Mouse (Mus musculus) neural tube, embryonic 13.5 days (tissue): ENCODE results near the gene Sarm1. TPM values are rescaled to one million over a fixed set of nuclear protein-coding genes. Genes with fewer than 3 reads are reported as not detected.

Source experiments
- ATAC-seq: fragments of 200-750 bp; cut with Nextera tagmentation; 2 replicates; pipeline ENCODE4 v1.8.0; 2017; ENCODE audit warnings: low read depth, mild to moderate bottlenecking, moderate TSS enrichment, moderate library complexity
- H3K27ac ChIP-seq: fragments of 300-500 bp; sonication (generic); replicated peaks from 2 replicates; pipeline ENCODE4 v1.5.1; 2015; ENCODE audit warnings: moderate library complexity, mild to moderate bottlenecking, inconsistent platforms
- H3K27me3 ChIP-seq: fragments of 300-500 bp; sonication (generic); 2 replicates; pipeline ENCODE4 v1.6.1; 2015; ENCODE audit warnings: mild to moderate bottlenecking, inconsistent platforms
- H3K36me3 ChIP-seq: fragments of 300-500 bp; sonication (generic); 2 replicates; pipeline ENCODE4 v1.6.1; 2015; ENCODE audit warnings: mild to moderate bottlenecking, inconsistent platforms
- H3K4me1 ChIP-seq: fragments of 300-500 bp; sonication (generic); replicated peaks from 2 replicates; pipeline ENCODE4 v1.6.1; 2015; ENCODE audit warnings: inconsistent platforms
- H3K4me2 ChIP-seq: fragments of 300-500 bp; sonication (generic); 2 replicates; pipeline ENCODE4 v1.6.1; 2015; ENCODE audit warnings: inconsistent platforms, mild to moderate bottlenecking, moderate library complexity
- H3K4me3 ChIP-seq: fragments of 300-500 bp; sonication (generic); 2 replicates; pipeline ENCODE4 v1.5.1; 2015; ENCODE audit warnings: mild to moderate bottlenecking, inconsistent platforms
- H3K9ac ChIP-seq: fragments of 300-500 bp; sonication (generic); 2 replicates; pipeline ENCODE4 v1.6.1; 2015; ENCODE audit warnings: moderate library complexity, mild to moderate bottlenecking, inconsistent platforms
- H3K9me3 ChIP-seq: fragments of 300-500 bp; sonication (generic); 2 replicates; pipeline ENCODE4 v1.6.1; 2016; ENCODE audit warnings: inconsistent platforms
- WGBS: fragments of 180-500 bp; shearing (Covaris S2); methylation state at CpG from one replicate; pipeline ENCODE4 v1.1.7; 2015; 5-methylcytosine and 5-hydroxymethylcytosine counted together
- polyA plus RNA-seq: library from polyadenylated mRNA; unstranded; fragments of >200 nt; fragmentation: Nextera tagmentation; extraction: Ambion mirVana; gene quantifications from 2 replicates; pipeline ENCODE4 v1.2.1, GENCODE M21; 2015

Sarm1 gene
- polyA plus RNA-seq, 1 experiment from 2014 or later: 43.0 TPM

DNA sequence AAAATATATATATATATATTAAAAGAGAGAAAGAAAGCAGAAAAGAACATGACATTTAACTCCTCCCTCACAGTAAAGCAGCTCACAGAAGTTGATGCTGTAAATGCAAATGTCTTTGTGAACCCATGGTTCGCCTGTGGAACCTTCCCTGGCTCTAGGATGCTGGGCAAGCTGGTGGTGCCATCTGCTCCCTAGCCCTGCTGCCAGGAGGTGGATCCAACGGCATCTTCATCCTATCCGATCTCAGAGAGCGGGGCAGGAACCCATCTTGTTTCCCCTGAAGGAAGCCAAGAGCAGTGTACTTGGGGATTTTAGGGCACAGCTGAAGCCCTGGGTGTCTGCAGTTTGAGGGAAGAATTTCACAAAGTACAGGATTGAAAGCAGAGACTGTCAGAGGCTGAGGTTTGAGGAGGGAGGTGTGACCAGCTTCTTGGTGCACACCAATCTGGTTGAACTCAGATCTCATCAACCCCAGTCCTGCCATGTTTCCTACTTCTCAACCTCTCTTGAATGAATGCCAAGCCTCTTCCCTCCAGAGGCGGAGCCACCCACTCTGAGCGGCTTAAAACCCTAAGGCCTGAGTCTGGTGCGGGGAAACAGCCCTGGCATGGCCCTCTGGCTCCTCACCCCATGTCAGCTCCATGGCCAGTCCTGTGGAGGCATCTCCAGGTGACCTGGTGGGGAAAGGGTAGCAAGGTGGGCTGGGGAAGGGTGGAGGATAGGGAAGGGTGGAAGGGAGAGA is 5.5 kb upstream of the Sarm1 start, which contains the start of gene Sebox:
Gene Sebox (plus strand): TSS at position 539 of the 742 bp plus-strand sequence.
- WGBS: 79% methylated on average over 7 of the region's 7 CpGs
- ATAC-seq: no peak
- Histone ChIP-seq H3K36me3 (peaks cover 31% of the 10 kb centered on the region), H3K4me2 (no peak within 1 kb of the TSS), H3K27me3 (peaks cover 17% of the 10 kb centered on the region), H3K4me1 (peaks cover 4% of the 10 kb centered on the region), H3K9me3 (no peaks in the 10 kb centered on the region), H3K4me3 (no peak within 1 kb of the TSS), H3K9ac (0 out of 2 replicates have a peak within 1 kb of the TSS, but pooled peaks have one; percentile 8), H3K27ac (no peak within 1 kb of the TSS)

DNA sequence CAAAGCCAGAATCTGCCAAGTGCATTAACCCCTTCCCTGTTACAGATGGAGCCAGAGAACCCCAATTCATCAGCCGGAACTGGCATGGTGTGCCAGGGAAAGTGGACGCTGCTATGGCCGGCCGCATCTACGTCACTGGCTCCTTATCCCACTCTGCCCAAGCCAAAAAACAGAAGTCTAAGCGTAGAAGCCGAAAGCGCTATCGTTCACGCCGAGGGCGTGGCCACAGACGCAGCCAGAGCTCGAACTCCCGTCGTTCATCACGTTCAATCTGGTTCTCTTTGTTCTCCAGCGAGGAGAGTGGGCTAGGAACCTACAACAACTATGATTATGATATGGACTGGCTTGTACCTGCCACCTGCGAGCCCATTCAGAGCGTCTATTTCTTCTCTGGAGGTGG is 4.0 kb upstream of the Sarm1 start:
- no peak overlapping the region for H3K27ac ChIP-seq
- H3K4me2 ChIP-seq: no peak overlapping the region
- H3K9ac ChIP-seq: 0 out of 2 replicates have a peak overlapping the region, but pooled peaks have one; percentile 31
- ATAC-seq: no peak
- peaks cover 17% of the 10 kb centered on the region for H3K27me3 ChIP-seq
- WGBS: 82% methylated on average over 20 of the region's 20 CpGs
- peaks cover 15% of the 10 kb centered on the region for H3K36me3 ChIP-seq
- H3K4me3 ChIP-seq: no peak overlapping the region
- H3K9me3 ChIP-seq: no peaks in the 10 kb centered on the region
- peaks cover 12% of the 10 kb centered on the region for H3K4me1 ChIP-seq

DNA sequence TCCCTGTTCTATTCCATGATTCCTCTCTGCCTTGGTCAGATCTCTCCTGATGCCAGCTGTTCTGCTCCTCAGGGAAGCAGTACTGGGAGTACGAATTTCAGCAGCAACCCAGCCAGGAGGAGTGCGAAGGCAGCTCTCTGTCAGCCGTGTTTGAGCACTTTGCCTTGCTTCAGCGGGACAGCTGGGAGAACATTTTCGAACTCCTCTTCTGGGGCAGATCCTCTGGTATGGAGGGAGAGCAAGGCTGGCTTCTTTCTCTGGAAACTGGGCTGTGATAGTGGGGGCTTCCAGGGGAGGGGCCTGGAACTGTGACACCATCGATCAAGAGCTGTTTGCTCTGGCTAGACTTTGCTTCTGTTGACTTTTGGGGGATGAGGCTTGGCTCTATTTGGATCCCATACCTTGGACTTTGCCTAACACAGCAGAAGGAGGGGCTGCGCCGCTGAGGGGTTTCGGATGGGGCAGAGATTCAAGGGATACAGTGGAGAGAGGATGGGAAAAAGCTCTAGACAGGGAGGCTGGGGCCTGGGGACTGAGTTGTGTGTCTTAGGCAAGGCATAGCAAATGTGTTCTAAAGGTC is 3.2 kb upstream of the Sarm1 start:
- H3K4me2 ChIP-seq: peak overlapping the region; percentile 31
- peaks cover 21% of the 10 kb centered on the region for H3K27me3 ChIP-seq
- no peak overlapping the region for H3K27ac ChIP-seq
- H3K9me3 ChIP-seq: no peaks in the 10 kb centered on the region
- H3K4me1 ChIP-seq: peaks cover 21% of the 10 kb centered on the region
- H3K4me3 ChIP-seq: peak overlapping the region; percentile 21; the same call in 1 of the 2 replicates
- no peak for ATAC-seq
- H3K36me3 ChIP-seq: peaks cover 8% of the 10 kb centered on the region
- 78% methylated on average over 9 of the region's 9 CpGs for WGBS
- H3K9ac ChIP-seq: peak overlapping the region; percentile 50; the same call in 1 of the 2 replicates

DNA sequence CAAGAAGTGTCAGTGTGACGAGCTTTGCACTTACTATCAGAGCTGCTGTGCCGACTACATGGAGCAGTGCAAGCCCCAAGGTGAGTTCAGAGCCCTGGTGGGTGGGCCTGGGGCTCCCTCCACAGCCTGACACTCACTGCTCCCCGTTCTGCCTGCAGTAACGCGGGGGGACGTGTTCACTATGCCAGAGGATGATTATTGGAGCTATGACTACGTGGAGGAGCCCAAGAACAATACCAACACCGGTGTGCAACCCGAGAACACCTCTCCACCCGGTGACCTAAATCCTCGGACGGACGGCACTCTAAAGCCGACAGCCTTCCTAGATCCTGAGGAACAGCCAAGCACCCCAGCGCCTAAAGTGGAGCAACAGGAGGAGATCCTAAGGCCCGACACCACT is 2.0 kb upstream of the Sarm1 start:
- 55% methylated on average over 16 of the region's 16 CpGs for WGBS
- no peaks in the 10 kb centered on the region for H3K36me3 ChIP-seq
- H3K4me3 ChIP-seq: peak overlapping the region; percentile 21
- no peaks in the 10 kb centered on the region for H3K9me3 ChIP-seq
- peak overlapping the region; percentile 50 for H3K9ac ChIP-seq
- 0 out of 2 replicates have a peak overlapping the region, but pooled peaks have one; percentile 19 for H3K27ac ChIP-seq
- H3K4me1 ChIP-seq: peaks cover 32% of the 10 kb centered on the region
- H3K27me3 ChIP-seq: peaks cover 31% of the 10 kb centered on the region
- H3K4me2 ChIP-seq: peak overlapping the region; percentile 31
- ATAC-seq: no peak

DNA sequence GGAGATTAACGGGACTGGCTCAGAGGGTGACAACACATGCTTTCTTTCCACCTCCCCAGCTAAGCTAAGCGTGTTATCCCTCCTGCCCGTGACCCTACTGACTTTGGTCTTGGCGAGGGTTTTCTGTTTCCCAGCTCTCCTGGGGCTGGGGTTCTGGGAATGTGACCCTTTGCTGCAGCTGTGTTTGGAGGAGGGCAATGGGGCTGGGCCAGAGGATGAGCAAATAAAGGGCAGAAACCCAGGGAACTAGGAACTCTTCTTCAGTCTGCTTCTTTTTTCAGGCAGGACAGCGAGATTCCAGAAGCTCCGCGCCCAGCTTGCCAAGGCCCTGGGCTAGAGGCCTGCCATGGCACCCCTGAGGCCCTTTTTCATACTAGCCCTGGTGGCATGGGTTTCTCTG is 1.4 kb upstream of the Sarm1 start, which contains the start of gene Vtn:
Gene Vtn (plus strand): TSS at position 88 of the 400 bp plus-strand sequence.
- Histone ChIP-seq H3K27ac (peak within 1 kb of the TSS; percentile 97), H3K9me3 (no peaks in the 10 kb centered on the region), H3K9ac (peak within 1 kb of the TSS; percentile 71), H3K27me3 (peaks cover 36% of the 10 kb centered on the region), H3K4me2 (peak within 1 kb of the TSS; percentile 78), H3K4me3 (peak within 1 kb of the TSS; percentile 82), H3K4me1 (peaks cover 38% of the 10 kb centered on the region), H3K36me3 (no peaks in the 10 kb centered on the region)
- no peak for ATAC-seq
- WGBS: 67% methylated on average over 7 of the region's 7 CpGs

DNA sequence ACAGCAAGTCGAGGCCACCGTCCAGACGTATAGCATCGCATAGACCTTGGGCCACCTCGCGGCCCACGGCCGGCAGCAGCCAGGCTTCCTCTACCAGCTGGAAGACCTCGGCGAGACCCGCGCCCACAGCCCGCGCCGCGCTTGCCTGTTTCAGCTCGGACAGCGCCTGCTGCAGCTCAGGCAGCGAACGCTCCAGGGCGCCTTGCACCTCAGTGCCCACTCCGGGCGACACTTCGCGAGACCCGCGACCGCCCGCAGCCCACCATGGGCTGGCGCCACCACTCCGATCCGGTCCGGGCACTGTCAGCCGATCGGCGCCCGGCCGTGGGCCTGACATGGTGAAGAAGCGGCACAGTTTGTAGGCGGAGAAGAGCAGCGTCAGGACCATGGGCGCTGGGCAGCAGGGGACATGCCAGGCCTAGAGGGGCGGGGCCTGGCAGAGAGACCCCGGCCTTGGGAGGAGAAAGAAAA is 448 bp downstream of the Sarm1 start:
- H3K4me1 ChIP-seq: peaks cover 38% of the 10 kb centered on the region
- WGBS: under 1% methylated on average over 44 of the region's 44 CpGs
- no peaks in the 10 kb centered on the region for H3K9me3 ChIP-seq
- peak overlapping the region; percentile 78 for H3K4me2 ChIP-seq
- peak overlapping the region; percentile 91 for H3K9ac ChIP-seq
- H3K36me3 ChIP-seq: no peaks in the 10 kb centered on the region
- H3K27me3 ChIP-seq: peaks cover 42% of the 10 kb centered on the region
- peak overlapping the region; percentile 97 for H3K27ac ChIP-seq
- peak; percentile 77 for ATAC-seq
- H3K4me3 ChIP-seq: peak overlapping the region; percentile 82

DNA sequence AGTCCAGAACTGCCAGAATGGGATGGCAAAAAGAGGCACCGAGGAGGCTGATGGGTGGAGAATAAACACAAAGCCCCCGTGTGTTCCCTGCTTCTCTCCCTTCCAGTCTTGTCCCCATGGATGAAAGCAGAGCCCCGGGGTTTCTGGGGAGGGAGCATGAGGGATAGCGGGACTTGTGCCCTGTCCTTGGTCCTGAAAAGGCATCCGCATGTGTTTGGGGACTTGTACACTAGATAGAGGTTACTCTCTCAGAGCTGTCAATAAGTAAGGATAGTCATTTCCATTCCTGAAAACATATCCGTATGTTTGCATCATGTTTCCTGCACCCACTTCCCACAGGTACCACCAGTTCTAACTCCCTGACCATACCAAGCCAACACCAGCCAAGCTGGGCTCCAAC is 1.6 kb downstream of the Sarm1 start:
- no peak for ATAC-seq
- WGBS: 8% methylated on average over 6 of the region's 6 CpGs
- H3K27ac ChIP-seq: no peak overlapping the region

DNA sequence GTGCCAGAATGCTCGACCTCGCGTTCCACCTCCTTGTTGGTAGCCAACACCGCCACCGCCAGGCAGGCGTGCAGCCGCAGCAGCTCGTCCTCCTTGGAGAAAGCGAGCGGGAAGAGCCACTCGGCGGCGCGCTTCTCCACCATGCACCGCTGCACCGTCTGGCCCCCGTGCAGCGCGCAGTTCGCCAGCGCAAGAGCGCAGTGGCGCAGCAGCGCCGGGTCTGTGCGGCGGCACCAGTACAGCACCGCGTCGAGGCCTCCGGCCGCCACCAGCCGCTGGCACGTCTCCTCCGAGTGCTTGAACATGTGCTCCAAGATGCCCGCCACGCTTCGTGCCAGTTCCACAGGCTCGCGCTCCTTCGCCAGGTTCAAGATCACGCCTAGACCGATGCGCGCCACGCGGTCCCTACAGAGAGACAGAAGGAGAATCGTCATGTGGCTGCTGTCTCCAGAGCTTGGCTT is 6.7 kb downstream of the Sarm1 start:
- peak overlapping the region; percentile 41; the same call in 1 of the 2 replicates for H3K9ac ChIP-seq
- peak overlapping the region; percentile 26 for H3K4me3 ChIP-seq
- H3K27ac ChIP-seq: 0 out of 2 replicates have a peak overlapping the region, but pooled peaks have one; percentile 33
- H3K27me3 ChIP-seq: peaks cover 79% of the 10 kb centered on the region
- peaks cover 25% of the 10 kb centered on the region for H3K36me3 ChIP-seq
- peak overlapping the region; percentile 52 for H3K4me2 ChIP-seq
- 7% methylated on average over 48 of the region's 48 CpGs for WGBS
- no peaks in the 10 kb centered on the region for H3K9me3 ChIP-seq
- H3K4me1 ChIP-seq: peaks cover 38% of the 10 kb centered on the region
- ATAC-seq: peak; percentile 74

More for the DNA sequence above, 1.6 kb downstream of the Sarm1 start:
- Histone ChIP-seq H3K36me3 (no peaks in the 10 kb centered on the region), H3K27me3 (peaks cover 51% of the 10 kb centered on the region), H3K9me3 (no peaks in the 10 kb centered on the region), H3K4me2 (peak overlapping the region; percentile 78), H3K4me3 (peak overlapping the region; percentile 82), H3K4me1 (peaks cover 45% of the 10 kb centered on the region), H3K9ac (peak overlapping the region; percentile 91)

DNA sequence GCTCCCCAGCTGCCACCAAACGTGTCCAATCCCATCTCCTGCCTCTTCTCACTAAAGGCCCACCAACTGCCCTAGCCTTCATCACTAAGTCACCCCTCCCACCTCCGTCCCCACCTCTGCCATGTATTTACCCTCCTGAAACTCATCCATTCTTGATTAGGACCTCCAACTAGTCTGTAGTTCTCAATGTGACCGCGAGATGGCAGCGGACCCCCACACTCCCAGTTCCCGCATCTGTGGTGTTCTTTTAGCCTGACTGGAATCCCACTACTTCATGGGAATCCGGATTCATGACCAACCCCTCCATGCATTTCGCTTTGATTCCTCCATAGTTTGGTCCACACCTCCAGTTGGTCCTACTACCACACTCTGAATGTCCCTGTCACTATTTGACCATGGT is 9.4 kb downstream of the Sarm1 start:
- 2% methylated on average over 8 of the region's 8 CpGs for WGBS
- Histone ChIP-seq H3K9ac (no peak overlapping the region), H3K4me3 (no peak overlapping the region), H3K36me3 (peaks cover 41% of the 10 kb centered on the region), H3K9me3 (no peaks in the 10 kb centered on the region), H3K27ac (no peak overlapping the region), H3K4me2 (no peak overlapping the region), H3K27me3 (peaks cover 67% of the 10 kb centered on the region), H3K4me1 (peaks cover 19% of the 10 kb centered on the region)
- peak; percentile 20; the same call in 1 of the 2 replicates for ATAC-seq

DNA sequence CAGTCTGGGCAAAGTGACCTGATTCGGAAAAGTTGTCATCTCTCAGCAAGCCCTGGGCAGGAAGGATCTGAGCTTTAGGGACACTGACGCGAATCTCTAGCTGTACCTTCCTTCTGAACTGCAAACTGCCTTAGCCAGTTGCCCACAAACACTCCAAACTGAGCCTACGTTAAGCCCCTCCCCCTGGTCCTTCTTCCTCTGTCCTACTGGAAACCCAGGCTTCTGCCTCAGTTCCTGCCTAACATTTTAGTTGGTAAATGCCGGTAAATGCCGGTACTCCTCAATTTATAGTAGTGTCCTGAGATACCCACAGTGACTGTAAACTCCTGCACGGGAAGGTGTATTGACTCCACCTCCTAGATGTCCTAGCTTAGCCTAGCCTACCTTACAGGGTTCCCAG is 13.9 kb downstream of the Sarm1 start:
- Histone ChIP-seq H3K36me3 (peaks cover 80% of the 10 kb centered on the region), H3K4me1 (0 out of 2 replicates have a peak, but pooled peaks cover 4% of the 10 kb centered on the region), H3K27ac (no peak overlapping the region), H3K9ac (no peak overlapping the region), H3K4me2 (no peak overlapping the region), H3K9me3 (no peaks in the 10 kb centered on the region), H3K27me3 (peaks cover 27% of the 10 kb centered on the region), H3K4me3 (no peak overlapping the region)
- WGBS: 56% methylated on average over 7 of the region's 7 CpGs
- ATAC-seq: no peak

DNA sequence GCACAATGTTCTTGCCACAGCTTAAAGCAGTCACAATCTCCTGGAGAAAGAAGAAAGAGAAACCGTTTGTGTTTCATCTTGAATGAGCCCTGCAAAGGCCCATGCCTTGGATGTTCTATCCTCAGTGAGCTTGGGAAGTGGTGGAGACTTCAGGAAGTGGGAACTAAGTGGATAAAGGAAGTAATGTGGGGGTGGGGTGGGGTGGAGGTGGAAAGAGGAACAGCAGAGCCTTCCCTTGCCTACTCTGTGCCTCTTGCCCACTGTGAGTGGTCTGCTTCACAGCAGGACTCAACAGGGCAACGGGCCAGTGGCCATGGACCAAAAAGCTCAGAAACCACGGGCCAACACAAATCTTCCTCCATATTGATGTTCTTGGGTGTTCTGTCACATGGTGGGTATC is 22.3 kb downstream of the Sarm1 start:
- Histone ChIP-seq H3K36me3 (peaks cover 62% of the 10 kb centered on the region), H3K9me3 (no peaks in the 10 kb centered on the region), H3K4me3 (no peak overlapping the region), H3K4me1 (no peaks in the 10 kb centered on the region), H3K27ac (no peak overlapping the region), H3K27me3 (no peaks in the 10 kb centered on the region), H3K4me2 (no peak overlapping the region), H3K9ac (no peak overlapping the region)
- ATAC-seq: no peak
- 81% methylated on average over 3 of the region's 3 CpGs for WGBS
